25 mouse cellular contexts compared by ENCODE assay signal in the genomic region with DNA sequence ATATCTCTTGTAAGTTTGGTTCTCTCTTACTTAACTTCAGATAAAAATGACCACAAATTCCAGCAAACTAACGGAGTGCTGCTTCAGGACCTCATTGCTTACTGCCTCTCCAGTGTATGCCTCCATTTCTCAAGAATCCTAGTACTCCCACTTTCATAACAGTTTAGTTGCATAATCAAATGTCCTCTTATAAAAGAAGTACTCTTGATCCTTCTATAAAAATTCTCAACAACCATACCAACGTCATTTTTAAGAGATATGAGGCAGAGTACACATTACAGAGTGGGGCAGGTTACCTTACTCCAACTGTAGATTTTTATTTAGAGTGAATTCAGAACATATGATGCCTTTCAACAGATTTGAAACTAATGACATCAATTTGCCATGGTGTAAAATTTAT.
"Had no signal": no experiment of that assay in that cellular context is flagged by ENCODE, and none has a peak within 500 bp of the region (broad histone marks: within the 10 kb centered on the region; RNA-seq: fewer than 3 reads in every experiment).

No protein-coding gene starts in this region.

- H3K9me3 ChIP-seq: heart, embryonic 13.5 days; heart, embryonic 15.5 days; hindbrain, embryonic 13.5 days; hindbrain, embryonic 15.5 days; kidney, embryonic 15.5 days; limb, embryonic 13.5 days had no signal

- DNase-seq: forebrain, postnatal 0 days; gastrocnemius, postnatal 14 days; gastrocnemius, postnatal 36 days; heart, adult 11 months; heart, adult 2 months; heart, postnatal 14 days; heart, postnatal 36 days; kidney, adult 11 months; kidney, adult 2 months; kidney, adult 9 months; kidney, postnatal 14 days; kidney, postnatal 36 days; layer of hippocampus, adult 9-11 months; layer of hippocampus, postnatal 36 days; left cerebral cortex, postnatal 4 days had no signal

- H3K27ac ChIP-seq: heart, adult 2 months; heart, embryonic 13.5 days; heart, embryonic 15.5 days; hindbrain, embryonic 13.5 days; hindbrain, embryonic 15.5 days; hindbrain, postnatal 0 days; kidney, embryonic 15.5 days; kidney, postnatal 0 days; limb, embryonic 13.5 days had no signal

- H3K9ac ChIP-seq: forebrain, postnatal 0 days; heart, embryonic 13.5 days; heart, embryonic 15.5 days; hindbrain, embryonic 13.5 days; hindbrain, embryonic 15.5 days; kidney, embryonic 15.5 days; limb, embryonic 13.5 days had no signal

- H3K4me1 ChIP-seq: heart, embryonic 13.5 days; heart, embryonic 15.5 days; hindbrain, embryonic 13.5 days; hindbrain, embryonic 15.5 days; limb, embryonic 13.5 days had no signal

- H3K36me3 ChIP-seq: heart, embryonic 13.5 days; heart, embryonic 15.5 days; hindbrain, embryonic 13.5 days; hindbrain, embryonic 15.5 days; kidney, embryonic 15.5 days; limb, embryonic 13.5 days had no signal

- H3K4me2 ChIP-seq: heart, embryonic 11.5 days; heart, embryonic 13.5 days; heart, embryonic 15.5 days; hindbrain, embryonic 13.5 days; hindbrain, embryonic 15.5 days; kidney, embryonic 15.5 days; limb, embryonic 13.5 days had no signal

- H3K4me3 ChIP-seq: heart, adult 2 months; heart, embryonic 13.5 days; heart, embryonic 15.5 days; hindbrain, embryonic 13.5 days; hindbrain, embryonic 15.5 days; kidney, embryonic 15.5 days; limb, embryonic 13.5 days had no signal

- ATAC-seq: forebrain, postnatal 0 days; hindbrain, postnatal 0 days; intestine, embryonic 16.5 days had no signal

- H3K27me3 ChIP-seq: heart, embryonic 13.5 days; heart, embryonic 15.5 days; hindbrain, embryonic 13.5 days; hindbrain, embryonic 15.5 days; kidney, embryonic 15.5 days; limb, embryonic 13.5 days had no signal
